In genomic region chr15:79298553-79298952, GRCm38 (mm10) we compare ENCODE assay signal across 24 mouse cellular contexts. TPM values are rescaled to one million over a fixed set of nuclear protein-coding genes. Genes with fewer than 3 reads are reported as not detected.
DNase-seq lines count a peak whose midpoint lies in the region; ATAC-seq lines count a peak whose summit lies in the region.
"Had no signal": no experiment of that assay in that cellular context is flagged by ENCODE, and none has a peak within 500 bp of the region (broad histone marks: within the 10 kb centered on the region; RNA-seq: fewer than 3 reads in every experiment).

No protein-coding gene starts in this region.

- 0 out of 2 replicates have a peak overlapping the region, but pooled peaks have one; percentile 8 for H3K9ac ChIP-seq in limb, embryonic 13.5 days
- H3K9ac ChIP-seq in lung, embryonic 16.5 days (ENCODE audit: low read length): no peak overlapping the region
- no peak overlapping the region for H3K9ac ChIP-seq in midbrain, embryonic 15.5 days
- H3K9ac ChIP-seq: embryonic facial prominence, embryonic 15.5 days; forebrain, embryonic 13.5 days; hindbrain, embryonic 15.5 days; kidney, embryonic 15.5 days; limb, embryonic 15.5 days; liver, embryonic 14.5 days; midbrain, embryonic 13.5 days had no signal

- H3K4me3 ChIP-seq in limb, embryonic 13.5 days: no peak overlapping the region
- H3K4me3 ChIP-seq in limb, embryonic 10.5 days: no peak overlapping the region
- no peak overlapping the region for H3K4me3 ChIP-seq in lung, embryonic 16.5 days (ENCODE audit: low read length)
- H3K4me3 ChIP-seq in midbrain, embryonic 15.5 days: no peak overlapping the region
- H3K4me3 ChIP-seq: embryonic facial prominence, embryonic 15.5 days; forebrain, embryonic 13.5 days; hindbrain, embryonic 15.5 days; kidney, embryonic 15.5 days; layer of hippocampus, adult 2 months; limb, embryonic 15.5 days; midbrain, embryonic 13.5 days had no signal

- no peak overlapping the region for H3K4me2 ChIP-seq in limb, embryonic 13.5 days (replicated peaks)
- H3K4me2 ChIP-seq in lung, embryonic 16.5 days (ENCODE audit: low read depth, low read length): no peak overlapping the region
- no peak overlapping the region for H3K4me2 ChIP-seq in midbrain, embryonic 15.5 days
- H3K4me2 ChIP-seq: embryonic facial prominence, embryonic 15.5 days; forebrain, embryonic 13.5 days; hindbrain, embryonic 15.5 days; kidney, embryonic 15.5 days; limb, embryonic 15.5 days; midbrain, embryonic 13.5 days had no signal

- no peak overlapping the region; the same call in 1 of the 2 replicates for H3K27ac ChIP-seq in limb, embryonic 13.5 days
- no peak overlapping the region for H3K27ac ChIP-seq in limb, embryonic 10.5 days
- no peak overlapping the region; the same call in 1 of the 2 replicates for H3K27ac ChIP-seq in lung, embryonic 16.5 days (ENCODE audit: low read length)
- no peak overlapping the region for H3K27ac ChIP-seq in midbrain, embryonic 15.5 days
- H3K27ac ChIP-seq: embryonic facial prominence, embryonic 15.5 days; forebrain, embryonic 13.5 days; hindbrain, embryonic 15.5 days; kidney, embryonic 15.5 days; layer of hippocampus, adult 2 months; limb, embryonic 15.5 days; liver, embryonic 14.5 days; macrophage; midbrain, embryonic 13.5 days had no signal

- no peaks in the 10 kb centered on the region for H3K27me3 ChIP-seq in limb, embryonic 13.5 days
- no peaks in the 10 kb centered on the region for H3K27me3 ChIP-seq in limb, embryonic 10.5 days (ENCODE audit: low read depth, poor library complexity, severe bottlenecking)
- no peaks in the 10 kb centered on the region for H3K27me3 ChIP-seq in lung, embryonic 16.5 days (ENCODE audit: control insufficient read depth, insufficient read depth, low read depth, low read length)
- no peaks in the 10 kb centered on the region for H3K27me3 ChIP-seq in midbrain, embryonic 15.5 days (replicated peaks)
- H3K27me3 ChIP-seq: embryonic facial prominence, embryonic 15.5 days; forebrain, embryonic 13.5 days; hindbrain, embryonic 15.5 days; kidney, embryonic 15.5 days; limb, embryonic 15.5 days; midbrain, embryonic 13.5 days had no signal

- WGBS in limb, embryonic 13.5 days: 78% methylated on average over 6 of the region's 6 CpGs
- 88% methylated on average over 6 of the region's 6 CpGs for WGBS in limb, embryonic 10.5 days
- 65% methylated on average over 6 of the region's 6 CpGs for WGBS in lung, embryonic 16.5 days
- 89% methylated on average over 6 of the region's 6 CpGs for WGBS in midbrain, embryonic 15.5 days

- DNase-seq in limb, embryonic 10.5 days (ENCODE audit: low spot score): no peak
- DNase-seq in urinary bladder, postnatal 36 days (ENCODE audit: low spot score in 2 of 2): peak; percentile 57 to 64
- no peak for DNase-seq in urinary bladder, adult 2 months (ENCODE audit: low spot score)
- DNase-seq in cerebellum, adult 8-10 months: no peak
- no peak for DNase-seq in liver
- DNase-seq: adrenal gland, postnatal 14 days; cerebellum, adult 11 months; cerebellum, adult 9-11 months; gastrocnemius, postnatal 10 days; kidney, adult 18-20 months; kidney, postnatal 36 days; right cerebral cortex, postnatal 14 days had no signal

- H3K4me1 ChIP-seq in limb, embryonic 13.5 days: no peaks in the 10 kb centered on the region; the same call in 1 of the 2 replicates
- peaks cover 6% of the 10 kb centered on the region; the same call in 1 of the 2 replicates for H3K4me1 ChIP-seq in limb, embryonic 10.5 days
- no peaks in the 10 kb centered on the region for H3K4me1 ChIP-seq in lung, embryonic 16.5 days (replicated peaks; ENCODE audit: control insufficient read depth, insufficient read depth, low read length)
- no peaks in the 10 kb centered on the region for H3K4me1 ChIP-seq in midbrain, embryonic 15.5 days
- H3K4me1 ChIP-seq: forebrain, embryonic 13.5 days; hindbrain, embryonic 15.5 days; kidney, embryonic 15.5 days; midbrain, embryonic 13.5 days had no signal

- ATAC-seq in limb, embryonic 13.5 days (ENCODE audit: low FRiP score, low read depth): no peak
- ATAC-seq in lung, embryonic 16.5 days (ENCODE audit: low read depth): peak; percentile 50
- ATAC-seq in midbrain, embryonic 15.5 days (replicated peaks): no peak
- ATAC-seq: forebrain, embryonic 13.5 days; midbrain, embryonic 13.5 days had no signal

- H3K9me3 ChIP-seq in limb, embryonic 13.5 days: no peaks in the 10 kb centered on the region
- no peaks in the 10 kb centered on the region for H3K9me3 ChIP-seq in limb, embryonic 10.5 days (replicated peaks)
- H3K9me3 ChIP-seq in lung, embryonic 16.5 days (ENCODE audit: control insufficient read depth, low read length): no peaks in the 10 kb centered on the region
- H3K9me3 ChIP-seq in midbrain, embryonic 15.5 days: no peaks in the 10 kb centered on the region
- H3K9me3 ChIP-seq: embryonic facial prominence, embryonic 15.5 days; forebrain, embryonic 13.5 days; hindbrain, embryonic 15.5 days; kidney, embryonic 15.5 days; limb, embryonic 15.5 days; midbrain, embryonic 13.5 days had no signal

- peaks cover 10% of the 10 kb centered on the region; the same call in 1 of the 2 replicates for H3K36me3 ChIP-seq in limb, embryonic 13.5 days
- H3K36me3 ChIP-seq in limb, embryonic 10.5 days: peaks cover 9% of the 10 kb centered on the region
- H3K36me3 ChIP-seq in lung, embryonic 16.5 days (ENCODE audit: control insufficient read depth, insufficient read depth, low read length): 0 out of 2 replicates have a peak, but pooled peaks cover 4% of the 10 kb centered on the region
- H3K36me3 ChIP-seq in midbrain, embryonic 15.5 days (replicated peaks): no peaks in the 10 kb centered on the region
- H3K36me3 ChIP-seq: hindbrain, embryonic 15.5 days had no signal

RNA-seq across cellular contexts. Expression of gene Baiap2l2, which starts 13.2 kb away (rescaled TPM):
- 8.8 and 11.7 TPM in 2 replicates for polyA plus RNA-seq in limb, embryonic 13.5 days (2015; fragmentation: Nextera tagmentation; extraction: Ambion mirVana)
- 2.6 and 3.1 TPM in 2 replicates for polyA plus RNA-seq in limb, embryonic 10.5 days (2016; fragmentation: Nextera tagmentation; extraction: Ambion mirVana)
- polyA plus RNA-seq in urinary bladder, adult 2 months (2012; rRNA removed): 4.5 and 4.8 TPM in 2 replicates
- polyA plus RNA-seq in lung, embryonic 16.5 days (2015; fragmentation: Nextera tagmentation; extraction: Ambion mirVana): 4.1 and 6.2 TPM in 2 replicates
- polyA plus RNA-seq in midbrain, embryonic 15.5 days (2015; fragmentation: Nextera tagmentation; extraction: Ambion mirVana): 2.6 and 3.1 TPM in 2 replicates
- polyA plus RNA-seq: macrophage had no signal

RNA-seq across cellular contexts. Expression of gene Pla2g6, which starts 29.6 kb away (rescaled TPM):
- 11.7 and 12.7 TPM in 2 replicates for polyA plus RNA-seq in limb, embryonic 13.5 days (2015; fragmentation: Nextera tagmentation; extraction: Ambion mirVana)
- polyA plus RNA-seq in limb, embryonic 10.5 days (2016; fragmentation: Nextera tagmentation; extraction: Ambion mirVana): 17.0 and 18.2 TPM in 2 replicates
- 20.5 and 20.6 TPM in 2 replicates for polyA plus RNA-seq in urinary bladder, adult 2 months (2012; rRNA removed)
- polyA plus RNA-seq in lung, embryonic 16.5 days (2015; fragmentation: Nextera tagmentation; extraction: Ambion mirVana): 20.1 and 22.4 TPM in 2 replicates
- 29.2 and 37.1 TPM in 2 replicates for polyA plus RNA-seq in midbrain, embryonic 15.5 days (2015; fragmentation: Nextera tagmentation; extraction: Ambion mirVana)

RNA-seq across cellular contexts. Expression of gene Slc16a8, which starts 44.0 kb away (rescaled TPM):
- polyA plus RNA-seq in limb, embryonic 13.5 days (2015; fragmentation: Nextera tagmentation; extraction: Ambion mirVana): 0.33 and 0.59 TPM in 2 replicates
- 0.16 TPM in 1 of 2 replicates, not detected in the other for polyA plus RNA-seq in limb, embryonic 10.5 days (2016; fragmentation: Nextera tagmentation; extraction: Ambion mirVana)
- polyA plus RNA-seq in urinary bladder, adult 2 months (2012; rRNA removed): 0.04 and 0.21 TPM in 2 replicates
- polyA plus RNA-seq in lung, embryonic 16.5 days (2015; fragmentation: Nextera tagmentation; extraction: Ambion mirVana): 0.13 and 0.19 TPM in 2 replicates
- 0.47 and 0.54 TPM in 2 replicates for polyA plus RNA-seq in midbrain, embryonic 15.5 days (2015; fragmentation: Nextera tagmentation; extraction: Ambion mirVana)
- polyA plus RNA-seq: liver, embryonic 14.5 days; macrophage had no signal

RNA-seq across cellular contexts. Expression of gene Maff, which starts 47.9 kb away (rescaled TPM):
- polyA plus RNA-seq in limb, embryonic 13.5 days (2015; fragmentation: Nextera tagmentation; extraction: Ambion mirVana): 2.2 and 2.4 TPM in 2 replicates
- 1.2 and 1.5 TPM in 2 replicates for polyA plus RNA-seq in limb, embryonic 10.5 days (2016; fragmentation: Nextera tagmentation; extraction: Ambion mirVana)
- 11.0 and 13.0 TPM in 2 replicates for polyA plus RNA-seq in urinary bladder, adult 2 months (2012; rRNA removed)
- 5.2 and 6.5 TPM in 2 replicates for polyA plus RNA-seq in lung, embryonic 16.5 days (2015; fragmentation: Nextera tagmentation; extraction: Ambion mirVana)
- polyA plus RNA-seq in midbrain, embryonic 15.5 days (2015; fragmentation: Nextera tagmentation; extraction: Ambion mirVana): 0.80 and 1.0 TPM in 2 replicates

Comparison
In these comparisons a context has a peak if more than half of its experiments do, and no peak if none do; other contexts are left out.
1. DNase-seq: peak in urinary bladder, postnatal 36 days (2 of 2); none in limb, embryonic 10.5 days (single experiment), urinary bladder, adult 2 months (single experiment), cerebellum, adult 8-10 months (single experiment) and liver (single experiment).